Comparison of ENCODE assay signal across 16 mouse cellular contexts in the genomic region with DNA sequence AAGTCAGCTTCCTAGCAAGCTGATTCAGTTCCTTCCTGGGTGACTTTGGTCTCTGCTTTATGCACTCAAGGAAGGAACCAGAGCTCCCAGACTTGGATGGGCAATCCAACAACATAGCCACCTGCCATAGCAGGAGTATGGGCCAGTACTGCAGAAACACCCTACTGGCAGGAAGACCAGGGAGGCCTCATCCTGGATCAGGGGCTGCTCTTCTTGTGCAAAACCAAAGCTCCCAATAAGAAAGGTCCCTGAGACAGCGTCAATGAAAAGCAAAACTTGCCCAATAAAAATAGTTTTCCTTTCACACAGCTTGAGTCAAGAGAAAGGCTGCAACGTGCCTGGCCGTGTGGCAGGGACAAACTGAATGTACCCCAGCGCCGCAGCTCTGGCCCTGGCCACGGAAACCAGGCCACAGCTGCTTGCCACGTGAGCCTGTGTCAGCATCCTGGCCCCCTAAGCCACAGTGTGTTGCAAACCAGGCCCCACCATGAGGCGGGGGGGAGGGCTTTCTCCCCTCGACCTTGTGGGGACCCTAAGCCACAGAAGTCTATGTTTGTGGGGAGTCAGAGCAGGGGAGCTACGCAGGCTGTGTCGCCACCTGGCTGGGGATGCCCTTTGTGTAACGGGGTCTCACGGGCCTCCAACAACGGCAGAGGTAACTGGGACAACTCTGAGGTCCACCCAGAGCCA. TPM values are rescaled to one million over a fixed set of nuclear protein-coding genes. Genes with fewer than 3 reads are reported as not detected.
DNase-seq lines count a peak whose midpoint lies in the region; ATAC-seq and TF ChIP-seq lines count a peak whose summit lies in the region.
"Had no signal": no experiment of that assay in that cellular context is flagged by ENCODE, and none has a peak within 500 bp of the region (broad histone marks: within the 10 kb centered on the region; RNA-seq: fewer than 3 reads in every experiment).

No protein-coding gene starts in this region.

- peaks cover 17% of the 10 kb centered on the region; the same call in 1 of the 2 replicates for H3K4me1 ChIP-seq in spleen, adult 2 months (ENCODE audit: control insufficient read depth, insufficient read depth, insufficient read length)
- H3K4me1 ChIP-seq in embryonic fibroblast, embryonic 13.5 days (ENCODE audit: control insufficient read depth, insufficient read depth, low read length): peaks cover 10% of the 10 kb centered on the region
- H3K4me1 ChIP-seq in limb, embryonic 12.5 days (replicated peaks): peaks cover 91% of the 10 kb centered on the region

- H3K4me3 ChIP-seq in spleen, adult 2 months (ENCODE audit: extremely low read depth, insufficient read depth, insufficient read length): no peak overlapping the region
- H3K4me3 ChIP-seq in embryonic fibroblast, embryonic 13.5 days (ENCODE audit: insufficient read depth, low read length): no peak overlapping the region
- H3K4me3 ChIP-seq in limb, embryonic 12.5 days (replicated peaks): no peak overlapping the region
- H3K4me3 ChIP-seq: intestine, embryonic 15.5 days; midbrain, embryonic 15.5 days; neural tube, embryonic 15.5 days had no signal

- H3K27me3 ChIP-seq in spleen, adult 2 months (ENCODE audit: control insufficient read depth, insufficient read depth, low read length): no peaks in the 10 kb centered on the region
- H3K27me3 ChIP-seq in limb, embryonic 12.5 days: no peaks in the 10 kb centered on the region
- H3K27me3 ChIP-seq: CH12.LX; intestine, embryonic 15.5 days; midbrain, embryonic 15.5 days; neural tube, embryonic 15.5 days had no signal

- no peak overlapping the region for H3K4me2 ChIP-seq in limb, embryonic 12.5 days
- H3K4me2 ChIP-seq: intestine, embryonic 15.5 days; midbrain, embryonic 15.5 days; neural tube, embryonic 15.5 days had no signal

- TF ChIP-seq CTCF in spleen, adult 2 months (IDR thresholded peaks at IDR 0.05; ENCODE audit: extremely low read depth, insufficient read depth, insufficient read length, insufficient replicate concordance): no peak
- no peak for TF ChIP-seq CTCF in embryonic fibroblast, embryonic 13.5 days (IDR thresholded peaks at IDR 0.05; ENCODE audit: borderline replicate concordance, insufficient read depth, low read length)

- H3K9ac ChIP-seq in limb, embryonic 12.5 days (replicated peaks): no peak overlapping the region
- H3K9ac ChIP-seq: intestine, embryonic 15.5 days; liver, embryonic 14.5 days; midbrain, embryonic 15.5 days; neural tube, embryonic 15.5 days had no signal

- TF ChIP-seq POLR2A in spleen, adult 2 months (IDR thresholded peaks at IDR 0.05; ENCODE audit: low read depth, low read length): no peak
- no peak for TF ChIP-seq POLR2A in embryonic fibroblast, embryonic 13.5 days (IDR thresholded peaks at IDR 0.05; ENCODE audit: low read depth, low read length)

- ATAC-seq in limb, embryonic 12.5 days (ENCODE audit: insufficient number of reproducible peaks, insufficient read depth, low FRiP score, low TSS enrichment, low read depth): peak; percentile 3; the same call in 1 of the 2 replicates
- ATAC-seq: intestine, embryonic 15.5 days; midbrain, embryonic 15.5 days had no signal

- peak overlapping the region; percentile 5; the same call in 1 of the 2 replicates for H3K27ac ChIP-seq in spleen, adult 2 months (ENCODE audit: insufficient read depth, low read length)
- H3K27ac ChIP-seq in embryonic fibroblast, embryonic 13.5 days (ENCODE audit: insufficient read depth, low read length): peak overlapping the region; percentile 15; the same call in 1 of the 2 replicates
- peak overlapping the region; percentile 72 for H3K27ac ChIP-seq in limb, embryonic 12.5 days
- H3K27ac ChIP-seq: intestine, embryonic 15.5 days; liver, embryonic 14.5 days; midbrain, embryonic 15.5 days; neural tube, embryonic 15.5 days had no signal

- no peaks in the 10 kb centered on the region for H3K9me3 ChIP-seq in limb, embryonic 12.5 days
- H3K9me3 ChIP-seq: intestine, embryonic 15.5 days; midbrain, embryonic 15.5 days; neural tube, embryonic 15.5 days had no signal

- no peak for DNase-seq in spleen, adult 2 months (ENCODE audit: low read depth in 1 of 2, low spot score in 2 of 2)
- no peak for DNase-seq in spleen, postnatal 36 days (ENCODE audit: low spot score in 2 of 2)
- DNase-seq in cerebellum, adult 9-11 months: no peak
- no peak for DNase-seq in spleen, adult 18-20 months
- DNase-seq in adrenal gland, postnatal 10 days: no peak
- DNase-seq in cerebellum, adult 11-12 months: no peak
- DNase-seq: adrenal gland, postnatal 14 days; kidney, postnatal 25 days; right cerebral cortex, adult 18-20 months had no signal

- 78% methylated on average over 14 of the region's 14 CpGs for WGBS in spleen, adult 2 months
- WGBS in limb, embryonic 12.5 days: 42% methylated on average over 14 of the region's 14 CpGs

- no peaks in the 10 kb centered on the region for H3K36me3 ChIP-seq in spleen, adult 2 months (ENCODE audit: control insufficient read depth, insufficient read depth, low read length)
- no peaks in the 10 kb centered on the region for H3K36me3 ChIP-seq in limb, embryonic 12.5 days
- H3K36me3 ChIP-seq: intestine, embryonic 15.5 days; midbrain, embryonic 15.5 days; neural tube, embryonic 15.5 days had no signal

RNA-seq across cellular contexts. Expression of a gene that starts 38.9 kb away (rescaled TPM):
- polyA plus RNA-seq in spleen, adult 2 months (2012; rRNA removed): 19.7 and 37.3 TPM in 2 replicates
- polyA plus RNA-seq in embryonic fibroblast, embryonic 13.5 days (2011; ENCODE audit: insufficient read length, low read depth, missing spikeins): 3.0 and 6.5 TPM in 2 replicates
- polyA plus RNA-seq in limb, embryonic 12.5 days (2016; fragmentation: Nextera tagmentation; extraction: Ambion mirVana): 19.6 and 19.9 TPM in 2 replicates
- 1 to 10 TPM; 1.7 to 1.9 TPM for total RNA-seq in adrenal gland, postnatal 10 days (2021)
- total RNA-seq: CH12.LX had no signal

Comparison
In these comparisons a context has a peak if more than half of its experiments do, and no peak if none do; other contexts are left out.
1. H3K27ac ChIP-seq: peak in every context shown above with its lines; median percentile 72 in limb, embryonic 12.5 days; 15 in embryonic fibroblast, embryonic 13.5 days; 5 in spleen, adult 2 months.